Mouse (Mus musculus): Measurements from ENCODE around the gene Ube2v1.

DNA sequence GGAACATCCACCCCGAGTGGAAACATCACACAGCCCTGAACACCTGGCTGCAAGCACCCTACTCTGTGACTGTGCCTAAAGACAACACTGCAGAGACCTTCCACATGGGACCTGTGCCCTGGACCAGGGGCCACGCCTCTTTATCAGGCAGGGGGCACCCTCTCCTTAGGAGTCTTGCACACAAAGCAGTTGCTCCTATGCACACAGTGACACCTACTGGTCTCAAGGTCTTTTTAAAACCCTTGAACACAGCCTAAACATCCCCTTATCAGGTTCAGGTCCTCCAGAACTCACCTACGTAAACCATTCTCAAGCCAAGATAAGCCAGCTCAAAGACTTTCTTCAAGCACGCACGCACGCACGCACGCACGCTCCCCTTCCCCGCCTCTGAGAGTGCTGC is 20.6 kb downstream of the Ube2v1 start:
- no peak; the same call in 1 of the 2 replicates for TF ChIP-seq CTCF (IDR thresholded peaks at IDR 0.05; ENCODE audit: borderline replicate concordance, insufficient read depth, low read length)
- no peak for TF ChIP-seq POLR2A (IDR thresholded peaks at IDR 0.05; ENCODE audit: low read depth, low read length)

Data from embryonic fibroblast, embryonic 13.5 days (primary cell).